Mouse (Mus musculus) cortical plate, adult 2 months (tissue): ENCODE results near the gene P4ha2. TPM values are rescaled to one million over a fixed set of nuclear protein-coding genes. Genes with fewer than 3 reads are reported as not detected.
"Not testable (repeated sequence)": the region's sequence is repeated elsewhere in the genome, so short reads cannot be mapped to it uniquely, and the experiment has no call there.

Experiments used
- H3K27ac ChIP-seq: fragments of 200-500 bp; 2 replicates; pipeline ENCODE4 v1.5.1; 2012; ENCODE audit warnings: low read length, control low read depth, inconsistent platforms; ENCODE audit not compliant: insufficient read depth
- H3K4me1 ChIP-seq: fragments of 200-500 bp; 2 replicates; pipeline ENCODE4 v1.6.1; 2011; ENCODE audit warnings: low read length; ENCODE audit not compliant: control insufficient read depth, insufficient read depth
- H3K4me3 ChIP-seq: fragments of 200-500 bp; 2 replicates; pipeline ENCODE4 v1.5.1; 2011; ENCODE audit warnings: mild to moderate bottlenecking, low read length, control low read depth; ENCODE audit not compliant: insufficient read depth
- CTCF ChIP-seq: fragments of 200-500 bp; IDR thresholded peaks from 2 replicates; pipeline ENCODE4 v1.5.1; 2011; ENCODE audit warnings: mild to moderate bottlenecking, control low read depth, low read length; ENCODE audit not compliant: insufficient read depth; ENCODE audit errors: extremely low read depth
- POLR2A ChIP-seq: fragments of 200-500 bp; IDR thresholded peaks from 2 replicates; pipeline ENCODE4 v1.6.1; 2011; ENCODE audit warnings: mild to moderate bottlenecking, low read length, control low read depth; ENCODE audit not compliant: insufficient read depth; ENCODE audit errors: extremely low read depth
- polyA plus RNA-seq: library from polyadenylated mRNA; depleted of rRNA; stranded (reverse); fragments of >200 nt; gene quantifications from 2 replicates; pipeline ENCODE4 v1.2.3, GENCODE M21; 2012

The P4ha2 gene
- polyA plus RNA-seq, 1 experiment: 16.2 TPM

DNA sequence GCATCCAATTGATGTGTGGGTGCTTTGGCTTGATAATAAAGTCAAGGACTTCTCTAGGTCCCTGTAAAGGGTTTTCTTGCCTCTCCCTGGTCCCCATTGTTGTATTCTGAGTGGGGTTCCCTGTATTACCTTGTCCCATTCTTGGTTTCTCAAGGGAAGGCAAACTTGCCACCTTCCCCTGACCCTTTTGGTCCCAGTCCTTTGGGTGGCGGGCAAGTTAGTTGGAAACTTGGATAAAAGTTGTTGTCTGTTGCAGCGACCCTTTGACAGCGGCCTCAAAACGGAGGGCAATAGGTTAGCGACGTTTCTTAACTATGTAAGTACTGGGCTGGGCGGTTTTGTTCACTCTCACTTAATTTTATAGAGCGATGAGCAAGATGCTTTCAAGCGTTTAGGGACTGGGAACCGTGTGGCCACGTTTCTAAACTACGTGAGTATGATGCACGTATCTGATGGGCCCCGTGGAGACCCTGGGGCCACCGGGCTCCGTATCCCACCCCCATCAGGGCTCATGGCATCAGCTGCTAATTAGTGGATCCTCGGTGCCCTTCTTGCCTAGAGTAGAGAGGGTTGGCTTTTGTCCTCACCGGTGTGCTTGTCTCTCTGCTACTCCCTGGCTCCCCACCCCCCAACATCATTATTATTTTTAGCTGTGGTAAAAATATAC, 26.2 kb downstream of the P4ha2 start:
- TF ChIP-seq POLR2A: no peak
- TF ChIP-seq CTCF: no peak
- no peak overlapping the region for H3K4me3 ChIP-seq
- H3K4me1 ChIP-seq: peaks cover 2% of the 10 kb centered on the region
- H3K27ac ChIP-seq: no peak overlapping the region

DNA sequence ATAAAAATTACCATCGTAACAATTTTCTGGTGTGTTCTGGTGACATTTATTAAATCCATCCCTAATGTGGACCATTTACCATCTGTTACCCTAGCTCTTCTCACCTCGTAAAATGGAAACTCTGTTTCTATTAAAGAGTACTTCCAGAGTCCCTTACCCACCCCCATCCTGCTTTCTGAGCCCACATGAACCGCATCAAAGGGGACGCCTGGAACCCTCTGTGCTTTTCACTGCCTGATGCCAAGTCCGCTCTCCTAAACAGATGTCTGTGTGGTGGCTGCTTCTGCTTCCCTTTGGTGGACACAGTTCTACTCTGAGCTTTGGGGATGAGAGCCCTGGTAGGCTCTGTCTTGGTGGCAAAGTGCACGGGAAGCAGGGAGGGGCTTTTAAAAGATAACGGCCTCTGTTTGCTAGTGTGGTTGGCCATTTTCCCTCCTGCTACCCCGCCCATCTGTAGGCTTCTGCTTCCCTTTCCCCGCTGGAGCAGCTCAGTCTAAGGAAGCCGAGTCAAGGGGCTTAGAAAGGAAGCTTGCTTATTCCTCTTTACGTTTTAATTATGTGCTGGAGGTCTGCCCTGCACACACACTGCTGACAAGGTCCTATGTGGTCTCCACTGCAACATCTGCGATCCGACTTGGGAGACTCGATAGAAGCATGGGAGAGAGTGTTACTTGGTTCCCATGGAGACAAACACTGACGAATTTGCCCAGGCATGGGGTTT, 26.9 kb downstream of the P4ha2 start:
- Histone ChIP-seq H3K4me3 (no peak overlapping the region), H3K27ac (no peak overlapping the region), H3K4me1 (peaks cover 2% of the 10 kb centered on the region)
- TF ChIP-seq POLR2A: no peak
- TF ChIP-seq CTCF: no peak

DNA sequence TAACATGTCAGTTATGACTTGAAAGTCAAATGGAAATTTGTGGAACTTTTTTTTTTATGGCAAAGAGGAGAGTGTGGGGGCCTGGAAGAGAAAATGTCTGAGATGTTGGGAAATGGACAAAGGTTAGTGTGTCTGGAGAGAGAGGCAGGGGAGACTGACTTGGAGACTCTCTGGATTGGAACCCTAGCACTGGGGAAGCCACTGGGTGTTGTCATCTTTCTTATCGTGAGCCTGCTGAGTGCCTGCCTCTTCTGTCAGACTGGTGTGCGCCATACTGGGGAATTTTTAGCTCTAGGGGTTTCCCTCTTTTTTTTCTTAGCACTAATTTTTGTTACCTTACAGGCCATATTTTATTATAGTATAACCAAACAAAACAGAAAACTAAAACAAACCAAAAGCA, 27.5 kb downstream of the P4ha2 start:
- H3K27ac ChIP-seq: no peak overlapping the region
- TF ChIP-seq POLR2A: no peak
- no peak for TF ChIP-seq CTCF
- no peak overlapping the region for H3K4me3 ChIP-seq
- peaks cover 2% of the 10 kb centered on the region for H3K4me1 ChIP-seq

DNA sequence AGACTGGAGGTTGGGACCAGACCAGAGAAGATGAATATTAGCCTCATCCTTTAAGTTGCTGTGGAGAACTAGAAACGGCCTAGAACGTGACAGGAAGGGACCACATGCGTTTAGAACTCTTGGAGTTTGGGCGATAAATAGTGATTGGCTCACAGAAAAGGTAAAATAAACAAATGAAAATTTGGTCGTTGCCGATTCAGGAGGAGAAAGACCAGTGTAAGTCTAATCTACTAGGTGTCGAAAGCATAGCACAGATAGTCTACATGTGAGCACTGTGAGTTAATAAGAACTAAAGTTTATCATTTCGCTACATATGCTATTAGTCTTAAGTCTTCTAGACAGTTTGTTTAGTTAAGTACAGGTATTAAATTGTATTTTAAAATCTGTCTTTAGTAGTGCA, 30.1 kb downstream of the P4ha2 start:
- no peak for TF ChIP-seq CTCF
- TF ChIP-seq POLR2A: no peak
- Histone ChIP-seq H3K4me1 (peaks cover 2% of the 10 kb centered on the region), H3K4me3 (no peak overlapping the region), H3K27ac (no peak overlapping the region)

- H3K27ac ChIP-seq: no peak overlapping the region
- H3K4me1 ChIP-seq: peaks cover 2% of the 10 kb centered on the region
- no peak overlapping the region for H3K4me3 ChIP-seq
- TF ChIP-seq POLR2A (no peak), CTCF (no peak)
Observed at GRCm38 (mm10) chr11:54130721-54131120, 30.8 kb downstream of the P4ha2 start.

- H3K4me1 ChIP-seq: peaks cover 2% of the 10 kb centered on the region; the same call in 1 of the 2 replicates
Observed at GRCm38 (mm10) chr11:54132290-54132689, 32.4 kb downstream of the P4ha2 start.

DNA sequence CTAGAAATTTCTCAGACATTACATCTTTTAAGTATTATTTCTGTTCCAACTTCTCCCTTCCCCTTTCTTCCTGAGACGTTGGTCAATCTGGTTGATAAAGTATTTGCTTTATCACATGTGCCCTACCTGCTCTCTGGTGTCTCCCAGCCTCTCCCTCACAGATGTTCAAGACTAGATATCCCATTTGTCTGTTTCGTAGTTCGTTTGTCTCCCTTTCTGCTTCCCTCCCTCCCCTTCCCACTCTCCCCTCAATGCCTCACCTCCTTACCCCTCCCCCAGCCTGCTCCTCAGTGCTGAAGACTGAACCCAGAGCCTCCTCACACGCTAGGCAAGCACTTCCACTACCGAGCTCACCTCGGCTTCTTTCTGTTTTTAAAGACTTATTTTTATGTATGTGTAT, 35.0 kb downstream of the P4ha2 start:
- Histone ChIP-seq H3K27ac (no peak overlapping the region), H3K4me3 (no peak overlapping the region), H3K4me1 (peaks cover 2% of the 10 kb centered on the region; the same call in 1 of the 2 replicates)
- TF ChIP-seq POLR2A (no peak), CTCF (no peak)

More at GRCm38 (mm10) chr11:54132290-54132689, 32.4 kb downstream of the P4ha2 start:
- Histone ChIP-seq H3K4me3 (no peak overlapping the region), H3K27ac (no peak overlapping the region)
- TF ChIP-seq CTCF (no peak), POLR2A (no peak)

DNA sequence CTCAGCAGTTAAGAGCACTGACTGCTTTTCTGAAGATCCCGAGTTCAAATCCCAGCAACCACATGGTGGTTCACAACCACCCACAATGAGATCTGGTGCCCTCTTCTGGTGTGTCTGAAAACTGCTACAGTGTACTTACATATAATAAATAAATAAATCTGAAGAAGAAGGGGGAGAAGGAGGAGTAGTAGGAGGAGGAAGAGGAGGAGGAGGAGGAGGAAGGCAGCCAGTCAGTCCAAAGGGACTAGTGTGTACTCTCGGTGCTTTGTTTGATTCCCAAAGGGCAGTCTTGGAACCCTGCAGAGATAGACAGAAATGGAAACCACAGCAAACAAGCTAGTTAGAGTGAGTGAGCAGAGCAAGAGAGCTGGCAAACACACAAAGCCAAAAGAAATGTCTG, 40.3 kb downstream of the P4ha2 start:
- H3K27ac ChIP-seq: not testable (repeated sequence)

DNA sequence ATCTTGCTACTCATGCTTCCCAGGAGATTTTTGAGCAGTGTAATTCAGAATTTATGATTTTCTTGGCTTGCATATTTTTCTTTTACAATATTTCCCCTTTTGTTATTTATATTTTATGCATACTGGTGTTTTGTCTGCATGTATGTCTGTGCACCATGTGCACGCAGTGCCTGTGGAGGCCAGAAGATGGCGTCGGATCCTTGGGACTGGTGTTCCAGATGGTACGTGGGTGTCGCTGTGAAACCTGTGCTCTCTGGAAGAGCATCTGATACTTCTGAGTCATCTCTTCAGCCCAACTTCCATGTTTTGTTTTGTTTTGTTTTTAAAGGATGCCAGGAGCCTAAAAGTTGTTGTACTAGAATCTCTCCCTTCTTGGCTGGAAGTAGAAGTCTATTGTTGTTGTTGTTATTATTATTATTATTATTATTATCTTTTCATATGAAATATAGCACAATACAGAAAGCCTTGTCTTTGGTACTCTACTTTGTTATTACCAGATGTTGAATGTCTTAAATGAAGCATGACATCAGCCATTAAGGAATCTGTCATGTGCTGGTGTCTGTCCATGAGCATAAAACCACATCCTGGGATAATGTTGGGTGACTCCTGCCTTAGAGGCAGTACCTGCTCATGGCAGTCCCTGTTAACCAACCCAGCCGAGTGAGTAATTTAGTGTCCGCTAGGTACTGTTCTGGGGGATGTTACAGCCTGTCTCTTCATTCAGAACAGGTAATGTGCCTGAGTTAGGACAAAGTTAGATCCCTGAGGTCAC, 41.5 kb downstream of the P4ha2 start:
- no peak for TF ChIP-seq CTCF
- no peak for TF ChIP-seq POLR2A
- Histone ChIP-seq H3K4me1 (no peaks in the 10 kb centered on the region), H3K4me3 (no peak overlapping the region), H3K27ac (no peak overlapping the region)

More for the DNA sequence above, 40.3 kb downstream of the P4ha2 start:
- H3K4me3 ChIP-seq, H3K4me1 ChIP-seq: not testable (repeated sequence)
